ENCODE assay signal across 8 mouse cellular contexts in genomic region chr9:20740407-20740806, GRCm38 (mm10). TPM values are rescaled to one million over a fixed set of nuclear protein-coding genes. Genes with fewer than 3 reads are reported as not detected.
DNase-seq lines count a peak whose midpoint lies in the region; ATAC-seq and TF ChIP-seq lines count a peak whose summit lies in the region.

No protein-coding gene starts in this region.

- ATAC-seq in forebrain, embryonic 16.5 days = peak; percentile 44

- peak overlapping the region; percentile 0 to 1; a peak in 2 of 4 replicates for H3K4me3 ChIP-seq in MEL (ENCODE audit: control insufficient read depth in 1 of 2, insufficient read depth in 1 of 2, low read depth in 2 of 2, low read length in 2 of 2)
- H3K4me3 ChIP-seq in forebrain, embryonic 16.5 days (replicated peaks; ENCODE audit: low read length) = no peak overlapping the region
- H3K4me3 ChIP-seq in layer of hippocampus, adult 2 months = no peak overlapping the region
- no peak overlapping the region for H3K4me3 ChIP-seq in lung, adult 2 months (replicated peaks; ENCODE audit: extremely low read depth, low read depth, low read length)
- no peak overlapping the region for H3K4me3 ChIP-seq in thymus, adult 2 months (ENCODE audit: control insufficient read depth, insufficient read depth, low read length)

- H3K9ac ChIP-seq in MEL (ENCODE audit: control insufficient read depth, low read depth, low read length, poor library complexity, severe bottlenecking) = no peak overlapping the region
- H3K9ac ChIP-seq in forebrain, embryonic 16.5 days (replicated peaks; ENCODE audit: low read depth, low read length) = no peak overlapping the region

- peak; percentile 28 to 32; a peak in 1 of 4 replicates for TF ChIP-seq EP300 in MEL (IDR thresholded peaks at IDR 0.05; ENCODE audit: low read depth in 1 of 2, low read length in 2 of 2)

- no peaks in the 10 kb centered on the region for H3K9me3 ChIP-seq in MEL (replicated peaks; ENCODE audit: insufficient read depth, low read length)
- H3K9me3 ChIP-seq in forebrain, embryonic 16.5 days (ENCODE audit: control insufficient read depth, low read length) = no peaks in the 10 kb centered on the region

- H3K4me1 ChIP-seq in MEL (ENCODE audit: control insufficient read depth in 1 of 2, insufficient read depth in 2 of 2, low read length in 2 of 2) = peaks cover 0 to 13% of the 10 kb centered on the region in 2 experiments; a peak in 2 of 4 replicates
- H3K4me1 ChIP-seq in forebrain, embryonic 16.5 days (replicated peaks; ENCODE audit: control insufficient read depth, insufficient read depth, low read length) = peaks cover 10% of the 10 kb centered on the region
- H3K4me1 ChIP-seq in lung, adult 2 months (ENCODE audit: control insufficient read depth, insufficient read depth, low read length) = no peaks in the 10 kb centered on the region
- H3K4me1 ChIP-seq in thymus, adult 2 months (replicated peaks; ENCODE audit: control insufficient read depth, insufficient read depth, low read length) = no peaks in the 10 kb centered on the region

- no peaks in the 10 kb centered on the region for H3K79me2 ChIP-seq in MEL (ENCODE audit: control insufficient read depth, insufficient read depth, low read length, poor library complexity)

- no peak overlapping the region for H3K4me2 ChIP-seq in forebrain, embryonic 16.5 days (ENCODE audit: low read length)

- intact Hi-C loops in heart, postnatal 25 days (cut with DNase I) = loop anchor here (1.0 to 10.0 kb wide), 2 partner anchors 91 to 276 kb away; partner anchors contain the start of gene Zfp26

- H3K27ac ChIP-seq in MEL (ENCODE audit: control insufficient read depth, low read depth, low read length) = no peak overlapping the region
- H3K27ac ChIP-seq in forebrain, embryonic 16.5 days (ENCODE audit: low read length) = no peak overlapping the region
- no peak overlapping the region for H3K27ac ChIP-seq in layer of hippocampus, adult 2 months
- no peak overlapping the region for H3K27ac ChIP-seq in thymus, adult 2 months (ENCODE audit: control insufficient read depth, insufficient read depth, low read length)

- 1% methylated on average over 12 of the region's 12 CpGs for WGBS in forebrain, embryonic 16.5 days
- WGBS in lung, adult 2 months = 1% methylated on average over 12 of the region's 12 CpGs
- 3% methylated on average over 12 of the region's 12 CpGs for WGBS in thymus, adult 2 months

- peaks cover 8 to 10% of the 10 kb centered on the region in 2 experiments for H3K27me3 ChIP-seq in MEL (ENCODE audit: control insufficient read depth in 1 of 2, insufficient read depth in 2 of 2, low read length in 2 of 2)
- H3K27me3 ChIP-seq in forebrain, embryonic 16.5 days (replicated peaks; ENCODE audit: control insufficient read depth, insufficient read depth, low read length) = peaks cover 9% of the 10 kb centered on the region
- H3K27me3 ChIP-seq in thymus, adult 2 months (ENCODE audit: control insufficient read depth, insufficient read depth, low read length) = peaks cover 2% of the 10 kb centered on the region; the same call in 1 of the 2 replicates

- TF ChIP-seq RAD21 in MEL (IDR thresholded peaks at IDR 0.05; ENCODE audit: low read depth, low read length) = no peak; the same call in none of the 2 replicates

- TF ChIP-seq POLR2A in MEL (IDR thresholded peaks at IDR 0.05; ENCODE audit: control insufficient read depth in 1 of 2, insufficient read depth in 1 of 2, low read depth in 1 of 2, low read length in 2 of 2, poor library complexity in 1 of 2) = no peak
- TF ChIP-seq POLR2A in lung, adult 2 months (IDR thresholded peaks at IDR 0.05; ENCODE audit: borderline replicate concordance, extremely low read depth, low read depth, low read length) = no peak
- no peak for TF ChIP-seq POLR2A in thymus, adult 2 months (IDR thresholded peaks at IDR 0.05; ENCODE audit: control insufficient read depth, extremely low read depth, insufficient read depth, low read length, poor library complexity)

- peaks cover 0 to 4% of the 10 kb centered on the region in 2 experiments; a peak in 2 of 4 replicates for H3K36me3 ChIP-seq in MEL (ENCODE audit: control insufficient read depth in 1 of 2, insufficient read depth in 2 of 2, low read length in 2 of 2)
- no peaks in the 10 kb centered on the region for H3K36me3 ChIP-seq in forebrain, embryonic 16.5 days (ENCODE audit: control insufficient read depth, insufficient read depth)
- H3K36me3 ChIP-seq in thymus, adult 2 months (ENCODE audit: control insufficient read depth, insufficient read depth, low read length) = no peaks in the 10 kb centered on the region

- TF ChIP-seq CTCF in MEL (IDR thresholded peaks at IDR 0.05 in 2 of 3, conservative IDR thresholded peaks at IDR 0.05 in 1 of 3; ENCODE audit: control insufficient read depth in 1 of 3, insufficient read depth in 1 of 3, low read depth in 2 of 3, low read length in 3 of 3, poor library complexity in 1 of 3, severe bottlenecking in 1 of 3) = peak in 2 of 3 experiments; percentile 100; a peak in 5 of 6 replicates
- peak; percentile 99 for TF ChIP-seq CTCF in layer of hippocampus, adult 2 months (conservative IDR thresholded peaks at IDR 0.05)
- TF ChIP-seq CTCF in lung, adult 2 months (IDR thresholded peaks at IDR 0.05; ENCODE audit: insufficient read depth, low read length) = peak; percentile 90
- peak; percentile 93 for TF ChIP-seq CTCF in thymus, adult 2 months (IDR thresholded peaks at IDR 0.05; ENCODE audit: borderline replicate concordance, control insufficient read depth, extremely low read depth, insufficient read depth, low read length, poor library complexity)

- DNase-seq in MEL (ENCODE audit: low read depth, low spot score) = peak; percentile 99
- peak; percentile 46 to 67 for DNase-seq in cerebellum, adult 18-20 months
- DNase-seq in heart, postnatal 25 days (ENCODE audit: low spot score) = peak; percentile 53
- DNase-seq in layer of hippocampus, adult 2 months (ENCODE audit: low spot score in 2 of 2) = peak; percentile 73 to 87
- DNase-seq in lung, adult 2 months = peak; percentile 82
- DNase-seq in ovary, adult 18-20 months (ENCODE audit: low spot score) = peak; percentile 44
- peak; percentile 69 for DNase-seq in thymus, adult 2 months

TF ChIP-seq in MEL, 35 proteins besides CTCF, POLR2A, EP300 and RAD21 (continues in another document):
- TF ChIP-seq TAL1 (IDR thresholded peaks at IDR 0.05; ENCODE audit: low read length) (no peak), BHLHE40 (IDR thresholded peaks at IDR 0.05; ENCODE audit: borderline replicate concordance, low read depth, low read length) (0 out of 2 replicates have a peak, but pooled peaks have one; percentile 49), ZC3H11A (IDR thresholded peaks at IDR 0.05; ENCODE audit: low read depth, low read length) (peak; percentile 98), USF1 (IDR thresholded peaks at IDR 0.05; ENCODE audit: low read depth, low read length) (no peak), ZNF384 (IDR thresholded peaks at IDR 0.05; ENCODE audit: low read depth, low read length) (peak; percentile 58; the same call in 1 of the 2 replicates), ELF1 (IDR thresholded peaks at IDR 0.05; ENCODE audit: low read depth, low read length) (peak; percentile 72), NRF1 (IDR thresholded peaks at IDR 0.05; ENCODE audit: insufficient read depth, low read depth, low read length, poor library complexity, severe bottlenecking) (no peak), USF2 (IDR thresholded peaks at IDR 0.05; ENCODE audit: borderline replicate concordance in 1 of 2, insufficient read depth in 1 of 2, low read depth in 1 of 2, low read length in 2 of 2) (no peak), TBP (IDR thresholded peaks at IDR 0.05; ENCODE audit: low read depth, low read length) (peak; percentile 68), ZKSCAN1 (IDR thresholded peaks at IDR 0.05; ENCODE audit: low read depth, low read length) (no peak), POLR2AphosphoS5 (IDR thresholded peaks at IDR 0.05; ENCODE audit: borderline replicate concordance, low read depth, low read length) (no peak), MYB (IDR thresholded peaks at IDR 0.05; ENCODE audit: low read depth, low read length) (no peak), MXI1 (IDR thresholded peaks at IDR 0.05; ENCODE audit: low read depth, low read length) (peak; percentile 70), KAT2A (conservative IDR thresholded peaks at IDR 0.05; ENCODE audit: low read depth, low read length) (no peak), MAZ (IDR thresholded peaks at IDR 0.05; ENCODE audit: low read depth, low read length) (peak; percentile 93), GABPA (IDR thresholded peaks at IDR 0.05; ENCODE audit: low read depth, low read length) (no peak), CHD2 (IDR thresholded peaks at IDR 0.05; ENCODE audit: low read length) (no peak), NELFE (IDR thresholded peaks at IDR 0.05; ENCODE audit: low read depth, low read length) (no peak; the same call in 1 of the 2 replicates), MYC (IDR thresholded peaks at IDR 0.05; ENCODE audit: low read depth, low read length) (peak; percentile 90), SMC3 (IDR thresholded peaks at IDR 0.05; ENCODE audit: low read depth, low read length) (peak; percentile 100), MEF2A (IDR thresholded peaks at IDR 0.05; ENCODE audit: extremely low read depth, insufficient replicate concordance, low read depth, low read length, poor library complexity, severe bottlenecking) (no peak), GATA1 (IDR thresholded peaks at IDR 0.05; ENCODE audit: low read depth, low read length) (peak; percentile 33; the same call in 1 of the 2 replicates), MAFK (IDR thresholded peaks at IDR 0.05; ENCODE audit: borderline replicate concordance, low read depth, low read length) (no peak), MAX (IDR thresholded peaks at IDR 0.05; ENCODE audit: low read length) (peak; percentile 57; the same call in 1 of the 2 replicates), SIN3A (IDR thresholded peaks at IDR 0.05; ENCODE audit: low read length) (peak; percentile 82), UBTF (IDR thresholded peaks at IDR 0.05; ENCODE audit: borderline replicate concordance, insufficient read depth, low read depth, low read length) (no peak), TCF12 (IDR thresholded peaks at IDR 0.05; ENCODE audit: low read depth, low read length) (peak; percentile 39; the same call in 1 of the 2 replicates), ETS1 (IDR thresholded peaks at IDR 0.05; ENCODE audit: low read depth, low read length) (no peak; the same call in 1 of the 2 replicates)

RNA-seq across cellular contexts. Expression of gene Olfm2, which starts 5.7 kb away (rescaled TPM):
- total RNA-seq in MEL (2012; rRNA removed) = 0.26 and 0.54 TPM in 2 replicates
- 1 to 10 TPM in 1 of 2 experiments, not detected in 1; 1.9 TPM for polyA plus RNA-seq in MEL (2012; ENCODE audit: insufficient read depth in 1 of 2, insufficient read length in 2 of 2, low read depth in 1 of 2, low replicate concordance in 2 of 2, missing spikeins in 1 of 2)
- polyA plus RNA-seq in forebrain, embryonic 16.5 days (2015; fragmentation: Nextera tagmentation; extraction: Ambion mirVana) = 143 and 173 TPM in 2 replicates
- under 1 TPM in 1 of 2 experiments, not detected in 1; 0.18 TPM for total RNA-seq in heart, postnatal 25 days (2021)
- total RNA-seq in layer of hippocampus, adult 2 months (2021) = 10 to 100 TPM; 31.6 to 37.6 TPM
- polyA plus RNA-seq in lung, adult 2 months (2012; rRNA removed) = 14.2 and 15.2 TPM in 2 replicates
- 0.51 and 0.93 TPM in 2 replicates for polyA plus RNA-seq in thymus, adult 2 months (2012; rRNA removed)

Comparison
In these comparisons a context has a peak if more than half of its experiments do, and no peak if none do; other contexts are left out.
1. DNase-seq: peak in every context shown above with its lines; median percentile 99 in MEL; 82 in lung, adult 2 months; 80 in layer of hippocampus, adult 2 months; 69 in thymus, adult 2 months; 56 in cerebellum, adult 18-20 months; 53 in heart, postnatal 25 days; 44 in ovary, adult 18-20 months.
2. H3K4me3 ChIP-seq: peak in MEL (2 of 2); none in forebrain, embryonic 16.5 days (single experiment), layer of hippocampus, adult 2 months (single experiment), lung, adult 2 months (single experiment) and thymus, adult 2 months (single experiment).
3. Peak in every context shown above with its lines, with median percentiles within 50 percentile points of each other: CTCF ChIP-seq.